Mouse (Mus musculus): Measurements from ENCODE around the gene Cpne2. TPM values are rescaled to one million over a fixed set of nuclear protein-coding genes. Genes with fewer than 3 reads are reported as not detected.

The Cpne2 gene
- total and polyA plus RNA-seq, 2 experiments from 2014 or later = 3.7 to 11.7 TPM

- Histone ChIP-seq H3K4me1 (ENCODE audit: control insufficient read depth, insufficient read depth) (peaks cover 11% of the 10 kb centered on the region; the same call in 1 of the 2 replicates), H3K36me3 (replicated peaks; ENCODE audit: control insufficient read depth, insufficient read depth, low read length) (no peaks in the 10 kb centered on the region), H3K27ac (ENCODE audit: low read depth) (0 out of 2 replicates have a peak overlapping the region, but pooled peaks have one; percentile 18), H3K27me3 (ENCODE audit: control insufficient read depth, insufficient read depth, low read length) (no peaks in the 10 kb centered on the region), H3K4me2 (ENCODE audit: low read depth, low read length) (no peak overlapping the region), H3K4me3 (ENCODE audit: low read depth, low read length) (no peak overlapping the region), H3K9me3 (replicated peaks; ENCODE audit: control insufficient read depth, low read length) (no peaks in the 10 kb centered on the region), H3K9ac (replicated peaks; ENCODE audit: low read depth, low read length) (no peak overlapping the region)
- 79% methylated on average over 5 of the region's 5 CpGs for WGBS
- TF ChIP-seq EP300 (IDR thresholded peaks at IDR 0.05; ENCODE audit: low read depth) (no peak), CTCF (IDR thresholded peaks at IDR 0.05; ENCODE audit: low read depth) (no peak)
- ATAC-seq (ENCODE audit: insufficient read depth, low read depth) (no peak), DNase-seq (ENCODE audit: low spot score) (no peak)
Observed at GRCm38 (mm10) chr8:94549041-94549440, 16.3 kb downstream of the Cpne2 start.

GRCm38 (mm10) chr8:94549482-94549881, 16.7 kb downstream of the Cpne2 start:
- no peak overlapping the region for H3K4me3 ChIP-seq (ENCODE audit: low read depth, low read length)
- no peaks in the 10 kb centered on the region for H3K36me3 ChIP-seq (replicated peaks; ENCODE audit: control insufficient read depth, insufficient read depth, low read length)
- no peaks in the 10 kb centered on the region for H3K9me3 ChIP-seq (replicated peaks; ENCODE audit: control insufficient read depth, low read length)
- no peak for ATAC-seq (ENCODE audit: insufficient read depth, low read depth)
- H3K27ac ChIP-seq (ENCODE audit: low read depth) = peak overlapping the region; percentile 18; the same call in 1 of the 2 replicates
- no peak for DNase-seq (ENCODE audit: low spot score)
- no peak overlapping the region for H3K4me2 ChIP-seq (ENCODE audit: low read depth, low read length)
- H3K9ac ChIP-seq (replicated peaks; ENCODE audit: low read depth, low read length) = no peak overlapping the region
- H3K27me3 ChIP-seq (ENCODE audit: control insufficient read depth, insufficient read depth, low read length) = no peaks in the 10 kb centered on the region
- 53% methylated on average over 5 of the region's 5 CpGs for WGBS
- TF ChIP-seq EP300 (IDR thresholded peaks at IDR 0.05; ENCODE audit: low read depth) (no peak), CTCF (IDR thresholded peaks at IDR 0.05; ENCODE audit: low read depth) (no peak)
- peaks cover 11% of the 10 kb centered on the region; the same call in 1 of the 2 replicates for H3K4me1 ChIP-seq (ENCODE audit: control insufficient read depth, insufficient read depth)

- Histone ChIP-seq H3K4me1 (ENCODE audit: control insufficient read depth, insufficient read depth) (peaks cover 11% of the 10 kb centered on the region; the same call in 1 of the 2 replicates), H3K9ac (replicated peaks; ENCODE audit: low read depth, low read length) (no peak overlapping the region), H3K27ac (ENCODE audit: low read depth) (peak overlapping the region; percentile 18; the same call in 1 of the 2 replicates), H3K4me3 (ENCODE audit: low read depth, low read length) (no peak overlapping the region), H3K9me3 (replicated peaks; ENCODE audit: control insufficient read depth, low read length) (no peaks in the 10 kb centered on the region), H3K4me2 (ENCODE audit: low read depth, low read length) (no peak overlapping the region), H3K36me3 (replicated peaks; ENCODE audit: control insufficient read depth, insufficient read depth, low read length) (no peaks in the 10 kb centered on the region), H3K27me3 (ENCODE audit: control insufficient read depth, insufficient read depth, low read length) (no peaks in the 10 kb centered on the region)
- DNase-seq (ENCODE audit: low spot score) = no peak
- ATAC-seq (ENCODE audit: insufficient read depth, low read depth) = peak; percentile 72
- TF ChIP-seq EP300 (IDR thresholded peaks at IDR 0.05; ENCODE audit: low read depth) (no peak), CTCF (IDR thresholded peaks at IDR 0.05; ENCODE audit: low read depth) (no peak)
- 36% methylated on average over 5 of the region's 5 CpGs for WGBS
Observed at GRCm38 (mm10) chr8:94549998-94550397, 17.2 kb downstream of the Cpne2 start.

- TF ChIP-seq CTCF (IDR thresholded peaks at IDR 0.05; ENCODE audit: low read depth) = no peak
- TF ChIP-seq EP300 (IDR thresholded peaks at IDR 0.05; ENCODE audit: low read depth) = no peak
- DNase-seq (ENCODE audit: low spot score) = no peak
- Histone ChIP-seq H3K4me3 (ENCODE audit: low read depth, low read length) (no peak overlapping the region), H3K4me1 (ENCODE audit: control insufficient read depth, insufficient read depth) (peaks cover 11% of the 10 kb centered on the region; the same call in 1 of the 2 replicates), H3K36me3 (replicated peaks; ENCODE audit: control insufficient read depth, insufficient read depth, low read length) (no peaks in the 10 kb centered on the region), H3K9ac (replicated peaks; ENCODE audit: low read depth, low read length) (no peak overlapping the region), H3K9me3 (replicated peaks; ENCODE audit: control insufficient read depth, low read length) (no peaks in the 10 kb centered on the region), H3K27me3 (ENCODE audit: control insufficient read depth, insufficient read depth, low read length) (no peaks in the 10 kb centered on the region), H3K27ac (ENCODE audit: low read depth) (no peak overlapping the region), H3K4me2 (ENCODE audit: low read depth, low read length) (no peak overlapping the region)
- 66% methylated on average over 17 of the region's 17 CpGs for WGBS
- no peak for ATAC-seq (ENCODE audit: insufficient read depth, low read depth)
Observed at GRCm38 (mm10) chr8:94551471-94552422, 19.0 kb downstream of the Cpne2 start.

GRCm38 (mm10) chr8:94552696-94553095, 19.9 kb downstream of the Cpne2 start:
- Histone ChIP-seq H3K27me3 (ENCODE audit: control insufficient read depth, insufficient read depth, low read length) (no peaks in the 10 kb centered on the region), H3K27ac (ENCODE audit: low read depth) (no peak overlapping the region), H3K4me1 (ENCODE audit: control insufficient read depth, insufficient read depth) (peaks cover 11% of the 10 kb centered on the region; the same call in 1 of the 2 replicates), H3K36me3 (replicated peaks; ENCODE audit: control insufficient read depth, insufficient read depth, low read length) (no peaks in the 10 kb centered on the region), H3K4me2 (ENCODE audit: low read depth, low read length) (no peak overlapping the region), H3K9ac (replicated peaks; ENCODE audit: low read depth, low read length) (no peak overlapping the region), H3K4me3 (ENCODE audit: low read depth, low read length) (no peak overlapping the region), H3K9me3 (replicated peaks; ENCODE audit: control insufficient read depth, low read length) (no peaks in the 10 kb centered on the region)
- no peak for TF ChIP-seq EP300 (IDR thresholded peaks at IDR 0.05; ENCODE audit: low read depth)
- no peak for TF ChIP-seq CTCF (IDR thresholded peaks at IDR 0.05; ENCODE audit: low read depth)
- no peak for DNase-seq (ENCODE audit: low spot score)
- ATAC-seq (ENCODE audit: insufficient read depth, low read depth) = no peak
- 93% methylated on average over 2 of the region's 2 CpGs for WGBS
